Mouse (Mus musculus) lung, postnatal 0 days (tissue): ENCODE data around the gene Txnrd3.

Source experiments
- CTCF ChIP-seq: IDR thresholded peaks from 2 replicates; pipeline ENCODE4 v1.5.1; 2016; ENCODE audit warnings: antibody characterized with exemption, mild to moderate bottlenecking
- EP300 ChIP-seq: IDR thresholded peaks from 2 replicates; pipeline ENCODE4 v1.6.1; 2016; ENCODE audit warnings: antibody characterized with exemption, mild to moderate bottlenecking, control low read depth

DNA sequence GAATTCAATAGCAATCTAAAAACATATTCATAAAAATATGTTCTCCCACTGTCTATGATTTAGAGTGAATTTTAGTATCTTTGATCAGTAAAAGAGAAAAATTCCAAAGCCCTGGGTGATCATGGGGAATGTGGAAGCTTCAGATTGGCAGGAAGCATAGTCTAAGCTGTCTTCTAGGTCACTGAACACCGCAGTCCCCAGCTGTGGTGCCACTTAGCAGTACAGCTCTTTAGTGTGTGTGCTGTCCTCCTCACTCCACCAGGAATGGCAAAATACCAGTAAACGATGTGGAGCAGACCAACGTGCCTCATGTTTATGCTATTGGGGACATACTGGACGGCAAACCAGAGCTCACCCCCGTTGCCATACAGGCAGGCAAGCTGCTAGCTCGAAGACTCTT is 25.8 kb downstream of the Txnrd3 start:
- TF ChIP-seq CTCF: no peak
- TF ChIP-seq EP300: no peak
